Mouse (Mus musculus) MEL (cell line): ENCODE measurements around the gene Pnpla2. TPM values are rescaled to one million over a fixed set of nuclear protein-coding genes. Genes with fewer than 3 reads are reported as not detected.
A peak's percentile ranks its signal among the peaks of the same experiment; 100 is the strongest.

Source experiments
- DNase-seq: peaks from one replicate; pipeline ENCODE4 v3.0.0; 2011; ENCODE audit warnings: low read depth, low spot score
- H3K27ac ChIP-seq: 2 replicates; pipeline ENCODE4 v1.5.1; 2012; ENCODE audit warnings: low read depth, mild to moderate bottlenecking, control low read depth, low read length, moderate library complexity; ENCODE audit not compliant: control insufficient read depth
- H3K27me3 ChIP-seq, 2 experiments: fragments of 150-350 bp in 1 of 2; sonication (generic) in 1 of 2; 2 replicates each; pipeline ENCODE4 v1.6.1; 2012; ENCODE audit warnings: low read length in 2 of 2, mild to moderate bottlenecking in 2 of 2, improper control_type of control experiment in 1 of 2, moderate library complexity in 1 of 2; ENCODE audit not compliant: insufficient read depth in 2 of 2, control insufficient read depth in 1 of 2
- H3K36me3 ChIP-seq, 2 experiments: 2 replicates each; pipeline ENCODE4 v1.6.1; 2012 to 2014; ENCODE audit warnings: low read length in 2 of 2, improper control_type of control experiment in 1 of 2, inconsistent platforms in 1 of 2, mild to moderate bottlenecking in 1 of 2; ENCODE audit not compliant: insufficient read depth in 2 of 2, control insufficient read depth in 1 of 2
- H3K4me1 ChIP-seq, 2 experiments: fragments of 150-350 bp in 1 of 2; sonication (generic) in 1 of 2; 2 replicates each; pipeline ENCODE4 v1.6.1; 2012; ENCODE audit warnings: low read length in 2 of 2, improper control_type of control experiment in 1 of 2, mild to moderate bottlenecking in 1 of 2; ENCODE audit not compliant: insufficient read depth in 2 of 2, control insufficient read depth in 1 of 2
- H3K4me3 ChIP-seq, 2 experiments: fragments of 150-350 bp in 1 of 2; sonication (generic) in 1 of 2; 2 replicates each; pipeline ENCODE4 v1.5.1; 2012; ENCODE audit warnings: low read depth in 2 of 2, low read length in 2 of 2, mild to moderate bottlenecking in 2 of 2, moderate library complexity in 2 of 2, control low read depth in 1 of 2, improper control_type of control experiment in 1 of 2; ENCODE audit not compliant: control insufficient read depth in 1 of 2, insufficient read depth in 1 of 2
- H3K79me2 ChIP-seq: 2 replicates; pipeline ENCODE4 v1.6.1; 2012; ENCODE audit warnings: mild to moderate bottlenecking, low read length, moderate library complexity; ENCODE audit not compliant: control insufficient read depth, poor library complexity, insufficient read depth
- H3K9ac ChIP-seq: 2 replicates; pipeline ENCODE4 v1.6.1; 2012; ENCODE audit warnings: low read depth, mild to moderate bottlenecking, control low read depth, low read length, moderate library complexity; ENCODE audit not compliant: control insufficient read depth, poor library complexity, severe bottlenecking
- H3K9me3 ChIP-seq: fragments of 150-350 bp; sonication (generic); replicated peaks from 2 replicates; pipeline ENCODE4 v1.6.1; 2012; ENCODE audit warnings: mild to moderate bottlenecking, low read length, improper control_type of control experiment, moderate library complexity; ENCODE audit not compliant: insufficient read depth
- CHD1 ChIP-seq: IDR thresholded peaks from 2 replicates; pipeline ENCODE4 v1.6.1; 2012; ENCODE audit warnings: low read depth, mild to moderate bottlenecking, inconsistent platforms, low read length, improper control_type of control experiment
- CTCF ChIP-seq, 3 experiments: IDR thresholded peaks in 2 of 3; conservative IDR thresholded peaks in 1 of 3; 2 replicates each; pipeline ENCODE4 v1.5.1; 2011 to 2012; ENCODE audit warnings: low read length in 3 of 3, low read depth in 2 of 3, mild to moderate bottlenecking in 2 of 3, improper control_type of control experiment in 1 of 3, inconsistent platforms in 1 of 3, mixed read lengths in 1 of 3, moderate library complexity in 1 of 3; ENCODE audit not compliant: control insufficient read depth in 1 of 3, insufficient read depth in 1 of 3, poor library complexity in 1 of 3, severe bottlenecking in 1 of 3
- E2F4 ChIP-seq: IDR thresholded peaks from 2 replicates; pipeline ENCODE4 v1.6.1; 2011; ENCODE audit warnings: low read depth, low read length, improper control_type of control experiment, borderline replicate concordance
- ELF1 ChIP-seq: IDR thresholded peaks from 2 replicates; pipeline ENCODE4 v1.6.1; 2014; ENCODE audit warnings: low read depth, mild to moderate bottlenecking, inconsistent platforms, low read length, improper control_type of control experiment, moderate library complexity
- GABPA ChIP-seq: IDR thresholded peaks from 2 replicates; pipeline ENCODE4 v1.6.1; 2012; ENCODE audit warnings: low read depth, mild to moderate bottlenecking, inconsistent platforms, low read length, improper control_type of control experiment, moderate library complexity
- JUND ChIP-seq: IDR thresholded peaks from 2 replicates; pipeline ENCODE4 v1.6.1; 2011; ENCODE audit warnings: low read depth, mild to moderate bottlenecking, improper control_type of control experiment, low read length
- MAFK ChIP-seq: IDR thresholded peaks from 2 replicates; pipeline ENCODE4 v1.6.1; 2011; ENCODE audit warnings: low read depth, mild to moderate bottlenecking, low read length, improper control_type of control experiment, borderline replicate concordance
- MYB ChIP-seq: IDR thresholded peaks from 2 replicates; pipeline ENCODE4 v1.6.1; 2011; ENCODE audit warnings: mild to moderate bottlenecking, low read depth, low read length, improper control_type of control experiment
- MYC ChIP-seq: IDR thresholded peaks from 2 replicates; pipeline ENCODE4 v1.6.1; 2011; ENCODE audit warnings: low read depth, mild to moderate bottlenecking, low read length, improper control_type of control experiment, moderate library complexity
- NRF1 ChIP-seq: IDR thresholded peaks from 2 replicates; pipeline ENCODE4 v1.6.1; 2014; ENCODE audit warnings: low read depth, mild to moderate bottlenecking, inconsistent platforms, low read length, improper control_type of control experiment, moderate library complexity; ENCODE audit not compliant: poor library complexity, insufficient read depth, severe bottlenecking
- POLR2AphosphoS2 ChIP-seq: IDR thresholded peaks from 2 replicates; pipeline ENCODE4 v1.6.1; 2011; ENCODE audit warnings: low read length, improper control_type of control experiment
- RCOR1 ChIP-seq: IDR thresholded peaks from 2 replicates; pipeline ENCODE4 v1.6.1; 2012; ENCODE audit warnings: low read depth, mild to moderate bottlenecking, inconsistent platforms, low read length, improper control_type of control experiment
- SIN3A ChIP-seq: IDR thresholded peaks from 2 replicates; pipeline ENCODE4 v1.6.1; 2012; ENCODE audit warnings: low read length, improper control_type of control experiment, inconsistent platforms
- SMC3 ChIP-seq: IDR thresholded peaks from 2 replicates; pipeline ENCODE4 v1.6.1; 2011; ENCODE audit warnings: low read depth, low read length, improper control_type of control experiment
- TCF12 ChIP-seq: IDR thresholded peaks from 2 replicates; pipeline ENCODE4 v1.6.1; 2014; ENCODE audit warnings: low read depth, mild to moderate bottlenecking, inconsistent platforms, low read length, improper control_type of control experiment, moderate library complexity
- ZKSCAN1 ChIP-seq: IDR thresholded peaks from 2 replicates; pipeline ENCODE4 v1.6.1; 2012; ENCODE audit warnings: low read depth, mild to moderate bottlenecking, inconsistent platforms, low read length, improper control_type of control experiment, moderate library complexity
- ZMIZ1 ChIP-seq: IDR thresholded peaks from 2 replicates; pipeline ENCODE4 v1.6.1; 2012; ENCODE audit warnings: low read depth, mild to moderate bottlenecking, inconsistent platforms, low read length, improper control_type of control experiment, moderate library complexity
- polyA plus RNA-seq, 2 experiments: library from polyadenylated mRNA; stranded (reverse) in 1 of 2; unstranded in 1 of 2; fragments of >175 nt in 1 of 2; fragments of >200 nt in 1 of 2; gene quantifications; 2 replicates each; pipeline versions ENCODE4 v1.2.1 to v1.2.4; 2012; ENCODE audit warnings: low replicate concordance in 2 of 2, low read depth in 1 of 2; ENCODE audit not compliant: insufficient read length in 2 of 2, insufficient read depth in 1 of 2, missing spikeins in 1 of 2
- total RNA-seq: library from RNA; depleted of rRNA; stranded (reverse); fragments of 300-350 nt; gene quantifications from 2 replicates; pipeline ENCODE4 v1.2.3, GENCODE M21; 2012

The Pnpla2 gene
- total and polyA plus RNA-seq, 3 experiments = 8.3 to 38.6 TPM; not detected in 1

DNA sequence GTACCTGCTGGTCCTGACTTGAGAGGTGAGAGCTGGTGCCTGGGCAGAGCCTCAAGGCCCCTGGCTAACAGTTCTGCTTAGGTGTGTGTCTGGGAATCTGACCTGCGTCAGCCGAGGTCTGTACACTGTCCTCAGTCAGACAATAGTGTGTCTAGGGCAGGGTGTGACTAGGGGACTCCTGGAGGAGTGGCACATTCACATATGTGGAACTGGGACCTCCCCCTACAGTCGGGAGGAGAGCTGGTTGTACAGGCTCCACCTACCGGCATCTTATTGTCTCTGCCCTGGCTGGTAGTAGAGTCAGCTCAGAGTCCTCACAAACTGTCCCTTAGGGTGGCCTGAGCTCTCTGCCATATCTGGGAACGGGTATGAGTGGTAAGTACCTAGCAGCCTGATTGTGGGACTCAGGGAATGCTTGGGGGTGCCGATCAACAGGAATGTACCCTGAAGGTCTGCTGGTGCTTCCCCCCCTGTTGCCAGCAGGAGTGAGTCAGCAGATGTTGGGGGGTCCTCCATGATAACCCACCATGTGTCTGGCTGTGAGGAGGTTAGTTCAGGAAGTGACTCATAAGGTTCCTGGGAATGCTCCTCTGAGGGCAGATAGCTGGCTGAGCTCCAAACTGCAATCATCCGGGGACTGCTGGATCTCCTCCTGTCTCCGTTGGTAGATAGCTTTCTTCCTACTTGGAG lies 13.7 kb downstream of the Pnpla2 start (continued):
- TF ChIP-seq POLR2AphosphoS2 (no peak), SIN3A (peak; percentile 69), JUND (peak; percentile 94), GABPA (no peak), SMC3 (no peak), ZKSCAN1 (no peak), MYB (no peak), MYC (peak; percentile 85), ELF1 (no peak), E2F4 (no peak), RCOR1 (peak; percentile 40; the same call in 1 of the 2 replicates), ZMIZ1 (no peak), CTCF (IDR thresholded peaks at IDR 0.05 in 2 of 3, conservative IDR thresholded peaks at IDR 0.05 in 1 of 3; ENCODE audit: control insufficient read depth in 1 of 3, insufficient read depth in 1 of 3, low read depth in 2 of 3, low read length in 3 of 3, poor library complexity in 1 of 3, severe bottlenecking in 1 of 3) (peak; percentile 34 to 48 (median 40))

DNA sequence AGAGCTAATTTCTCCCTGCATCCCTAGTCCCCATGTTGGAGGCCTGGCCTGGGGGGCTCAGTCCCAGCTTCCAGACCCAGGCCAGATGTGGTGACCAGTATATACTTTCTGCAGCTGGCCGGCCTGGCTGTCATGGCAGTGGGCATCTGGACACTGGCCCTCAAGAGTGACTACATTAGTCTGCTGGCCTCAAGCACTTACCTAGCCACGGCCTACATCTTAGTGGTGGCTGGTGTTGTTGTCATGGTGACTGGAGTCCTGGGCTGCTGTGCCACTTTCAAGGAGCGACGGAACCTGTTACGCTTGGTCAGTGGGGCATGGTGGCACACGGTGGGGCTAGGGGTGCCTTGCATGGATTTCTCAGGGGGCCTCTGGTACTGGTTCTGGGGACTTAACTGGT lies 14.4 kb downstream of the Pnpla2 start:
- H3K79me2 ChIP-seq = peaks cover 25% of the 10 kb centered on the region
- TF ChIP-seq MAFK = no peak
- no peak for TF ChIP-seq POLR2AphosphoS2
- TF ChIP-seq, all 39 proteins: peak for 0
- no peaks in the 10 kb centered on the region for H3K27me3 ChIP-seq
- peak overlapping the region; percentile 65 for H3K9ac ChIP-seq
- no peaks in the 10 kb centered on the region for H3K9me3 ChIP-seq
- peaks cover 8 to 35% of the 10 kb centered on the region in 2 experiments for H3K4me1 ChIP-seq
- H3K27ac ChIP-seq = peak overlapping the region; percentile 92
- peaks cover 0 to 18% of the 10 kb centered on the region in 2 experiments; a peak in 2 of 4 replicates for H3K36me3 ChIP-seq
- H3K4me3 ChIP-seq = peak overlapping the region; percentile 39 to 87
- DNase-seq = no peak

DNA sequence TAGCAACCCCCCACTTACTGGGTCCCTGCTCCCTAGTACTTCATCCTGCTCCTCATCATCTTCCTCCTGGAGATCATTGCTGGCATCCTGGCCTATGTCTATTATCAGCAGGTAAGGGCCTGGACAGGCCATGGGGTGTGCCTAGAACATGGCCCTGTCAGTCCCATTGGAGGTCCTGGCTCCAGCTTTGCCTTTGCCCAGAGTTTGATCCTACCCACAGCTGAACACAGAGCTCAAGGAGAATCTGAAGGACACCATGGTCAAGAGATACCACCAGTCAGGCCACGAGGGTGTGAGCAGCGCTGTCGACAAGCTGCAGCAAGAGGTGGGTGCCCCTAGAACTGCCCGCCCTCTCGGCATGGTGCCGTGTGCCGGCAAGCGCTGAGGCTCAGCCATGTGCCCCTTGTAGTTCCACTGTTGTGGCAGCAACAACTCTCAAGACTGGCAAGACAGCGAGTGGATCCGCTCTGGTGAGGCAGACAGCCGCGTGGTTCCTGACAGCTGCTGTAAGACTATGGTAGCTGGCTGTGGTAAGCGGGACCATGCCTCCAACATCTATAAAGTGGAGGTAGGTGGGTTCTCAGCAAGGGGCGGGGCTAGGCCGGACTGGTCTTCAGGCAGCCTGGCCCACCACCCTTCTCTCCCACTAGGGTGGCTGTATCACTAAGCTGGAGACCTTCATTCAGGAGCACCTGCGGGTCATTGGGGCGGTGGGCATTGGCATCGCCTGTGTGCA lies 15.1 kb downstream of the Pnpla2 start:
- Histone ChIP-seq H3K27me3 (no peaks in the 10 kb centered on the region), H3K79me2 (peaks cover 31% of the 10 kb centered on the region), H3K36me3 (peaks cover 0 to 18% of the 10 kb centered on the region in 2 experiments; a peak in 2 of 4 replicates), H3K9me3 (no peaks in the 10 kb centered on the region), H3K27ac (no peak overlapping the region), H3K4me1 (peaks cover 8 to 35% of the 10 kb centered on the region in 2 experiments), H3K4me3 (no peak overlapping the region), H3K9ac (no peak overlapping the region; the same call in 1 of the 2 replicates)
- DNase-seq = no peak
- TF ChIP-seq NRF1 (no peak), CHD1 (no peak), TCF12 (no peak)
